Mouse (Mus musculus): Measurements from ENCODE around the gene Thada. TPM values are rescaled to one million over a fixed set of nuclear protein-coding genes. Genes with fewer than 3 reads are reported as not detected.
"Not testable (repeated sequence)": the region's sequence is repeated elsewhere in the genome, so short reads cannot be mapped to it uniquely, and the experiment has no call there.

Thada gene
- total RNA-seq, 2 experiments from 2014 or later = 5.6 to 6.8 TPM

- intact Hi-C loops (cut with DNase I) = no loop called here
- H3K27ac ChIP-seq = no peak overlapping the region
- no peak for DNase-seq
Measured at GRCm38 (mm10) chr17:84193411-84193810, 272.6 kb downstream of the Thada start.

GRCm38 (mm10) chr17:84191946-84192345 lies 274.1 kb downstream of the Thada start:
- no peak for DNase-seq
- no peak overlapping the region for H3K4me3 ChIP-seq
- intact Hi-C loops (cut with DNase I) = loop anchor here (1.0 to 2.0 kb wide), 3 partner anchors 164 to 289 kb away; no protein-coding TSS in a partner anchor
- no peak for TF ChIP-seq CTCF (IDR thresholded peaks at IDR 0.05)
- H3K27ac ChIP-seq = no peak overlapping the region

More at GRCm38 (mm10) chr17:84193411-84193810, 272.6 kb downstream of the Thada start:
- no peak for TF ChIP-seq CTCF (IDR thresholded peaks at IDR 0.05)
- no peak overlapping the region for H3K4me3 ChIP-seq

DNA sequence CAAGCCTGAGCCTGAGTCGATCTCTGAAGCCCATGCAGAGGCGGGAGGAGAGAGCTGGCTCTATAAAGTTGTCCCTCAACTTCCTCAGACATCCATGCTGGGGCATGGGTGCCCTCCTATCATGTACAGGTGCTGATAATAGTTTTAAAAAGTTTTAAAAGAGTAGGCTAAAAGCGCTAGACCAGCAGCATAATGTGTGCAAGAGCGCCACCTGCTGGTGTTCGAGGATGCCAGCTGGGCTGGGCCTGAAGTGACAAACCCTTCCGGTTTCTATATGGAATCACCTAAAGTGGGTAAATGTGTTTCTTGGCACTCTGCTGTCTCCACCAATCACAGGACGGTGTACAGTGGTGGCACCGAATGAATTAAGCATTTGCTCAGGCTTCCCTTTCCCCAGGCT lies 275.1 kb downstream of the Thada start:
- intact Hi-C loops (cut with DNase I) = loop anchor here (1.0 to 2.0 kb wide), 3 partner anchors 163 to 288 kb away; no protein-coding TSS in a partner anchor
- H3K4me3 ChIP-seq = no peak overlapping the region
- TF ChIP-seq CTCF (IDR thresholded peaks at IDR 0.05) = peak; percentile 97
- 0 out of 2 replicates have a peak overlapping the region, but pooled peaks have one; percentile 94 for H3K27ac ChIP-seq
- DNase-seq = peak; percentile 89

DNA sequence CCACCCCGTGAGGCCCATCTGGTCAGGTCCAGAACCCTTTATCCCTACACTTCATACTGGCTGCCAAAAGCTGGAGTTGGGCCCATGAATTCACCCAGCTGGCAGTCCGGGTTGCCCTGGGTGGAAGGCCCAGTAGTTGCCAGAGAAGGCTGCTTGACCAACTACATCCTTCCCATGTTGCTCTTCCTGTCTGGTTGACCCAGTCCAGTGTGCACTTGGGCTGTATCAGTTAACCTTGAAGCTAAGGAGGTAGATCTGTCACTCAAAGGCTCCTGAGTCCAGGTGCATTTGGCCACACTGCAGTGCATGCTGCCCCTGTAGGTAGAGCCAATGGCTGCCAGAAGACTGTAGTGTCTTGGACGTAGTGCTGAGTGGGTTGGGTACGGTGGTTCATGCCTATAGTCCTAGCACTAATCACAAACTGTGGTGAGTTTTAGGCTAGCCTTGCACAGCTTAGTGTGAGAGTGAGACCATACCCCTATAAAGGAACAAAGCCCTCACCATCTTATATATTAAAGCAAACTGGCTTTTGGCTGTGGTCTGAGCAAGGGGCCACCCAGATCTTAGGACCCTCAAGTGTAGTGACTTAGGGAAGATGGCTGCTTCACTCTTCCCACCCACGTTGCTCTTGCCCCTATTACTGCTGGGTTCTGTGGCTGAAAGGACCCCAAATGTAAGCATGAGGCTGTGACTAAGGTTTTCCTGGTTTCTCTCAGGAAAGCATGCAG lies 276.7 kb downstream of the Thada start:
- DNase-seq = peak; percentile 55
- no peak for TF ChIP-seq CTCF (IDR thresholded peaks at IDR 0.05)
- H3K4me3 ChIP-seq = peak overlapping the region; percentile 89
- peak overlapping the region; percentile 94 for H3K27ac ChIP-seq
- intact Hi-C loops (cut with DNase I) = loop anchor here (2.0 to 5.0 kb wide), 2 partner anchors 42 to 216 kb away; no protein-coding TSS in a partner anchor

GRCm38 (mm10) chr17:84188374-84188961 lies 277.5 kb downstream of the Thada start:
- peak overlapping the region; percentile 89 for H3K4me3 ChIP-seq
- TF ChIP-seq CTCF (IDR thresholded peaks at IDR 0.05) = no peak
- DNase-seq = peak; percentile 95
- peak overlapping the region; percentile 94 for H3K27ac ChIP-seq
- intact Hi-C loops (cut with DNase I) = loop anchor here (1.0 to 5.0 kb wide), 3 partner anchors 41 to 216 kb away; no protein-coding TSS in a partner anchor

GRCm38 (mm10) chr17:84187727-84188373 lies 278.2 kb downstream of the Thada start, which contains the start of gene Zfp36l2:
Gene Zfp36l2 (minus strand): TSS chr17:84187947.
- intact Hi-C loops (cut with DNase I) = loop anchor here (1.0 to 5.0 kb wide), 3 partner anchors 41 to 215 kb away; no protein-coding TSS in a partner anchor
- peak; percentile 96 for DNase-seq
- no peak for TF ChIP-seq CTCF (IDR thresholded peaks at IDR 0.05)

DNA sequence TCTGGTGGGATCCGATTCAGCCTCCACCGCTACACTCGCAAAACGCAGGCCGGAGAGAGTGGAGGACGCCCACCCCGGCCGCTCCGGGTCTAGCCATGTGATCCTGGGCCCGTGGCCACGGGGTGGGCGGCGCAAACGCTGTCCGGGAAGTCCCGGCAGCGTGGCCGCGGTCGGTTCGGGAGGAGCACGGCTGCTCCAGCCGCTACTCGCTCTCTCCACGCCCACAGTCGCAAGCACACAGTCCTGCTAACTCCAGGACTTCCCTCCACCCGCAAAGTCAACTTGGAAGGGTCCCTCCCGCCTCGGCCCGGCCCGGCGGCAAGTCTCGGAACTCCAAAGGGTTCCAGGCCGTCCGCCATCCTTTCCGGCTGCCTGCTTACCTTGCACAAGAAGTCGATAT lies 278.7 kb downstream of the Thada start:
- not testable (repeated sequence) for DNase-seq
- peak overlapping the region; percentile 94 for H3K27ac ChIP-seq
- intact Hi-C loops (cut with DNase I) = loop anchor here (5.0 kb wide), 1 partner anchor 40 kb away; no protein-coding TSS in a partner anchor
- peak overlapping the region; percentile 89 for H3K4me3 ChIP-seq

More at GRCm38 (mm10) chr17:84187727-84188373, 278.2 kb downstream of the Thada start, which contains the start of gene Zfp36l2:
- peak within 1 kb of the TSS; percentile 89 for H3K4me3 ChIP-seq
- H3K27ac ChIP-seq = peak within 1 kb of the TSS; percentile 94

DNA sequence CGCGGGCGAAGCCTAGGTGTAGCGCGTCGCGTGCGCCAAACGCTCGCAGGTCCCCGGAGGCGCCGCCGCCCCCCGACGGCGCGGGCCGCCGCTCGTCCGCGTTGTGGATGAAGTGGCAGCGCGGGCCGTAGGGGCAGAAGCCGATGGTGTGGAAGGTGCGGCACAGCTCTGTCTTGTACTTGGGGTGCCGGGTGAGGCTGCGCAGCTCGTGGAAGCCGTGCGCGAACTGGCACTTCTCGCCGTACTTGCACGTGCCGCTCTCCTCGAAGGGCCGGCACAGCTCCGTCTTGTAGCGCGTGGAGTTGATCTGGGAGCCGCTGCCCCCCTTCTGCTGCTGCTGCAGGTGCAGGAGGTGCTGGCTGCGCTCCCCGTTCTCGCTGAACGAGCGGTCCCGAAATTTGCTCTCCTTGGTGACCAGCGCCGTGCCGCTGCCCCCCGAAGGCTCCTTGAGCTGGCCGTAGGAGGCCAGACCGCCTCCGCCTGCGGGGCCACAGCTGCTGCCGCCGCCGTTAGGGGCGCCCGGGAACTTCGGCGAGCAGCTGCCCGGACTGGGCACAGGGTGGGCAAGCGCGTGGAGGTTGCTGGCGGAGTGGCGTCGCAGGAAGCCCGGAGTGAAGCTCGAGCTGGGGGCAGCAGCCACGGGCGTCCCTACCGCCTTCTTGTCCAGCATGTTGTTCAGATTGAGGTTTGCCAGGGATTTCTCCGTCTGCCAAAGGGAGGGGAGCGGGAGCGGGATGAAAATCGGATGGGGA lies 279.4 kb downstream of the Thada start:
- H3K27ac ChIP-seq = peak overlapping the region; percentile 87
- peak; percentile 72 for DNase-seq
- H3K4me3 ChIP-seq = peak overlapping the region; percentile 89
- intact Hi-C loops (cut with DNase I) = loop anchor here (5.0 kb wide), 1 partner anchor 39 kb away; no protein-coding TSS in a partner anchor
- peak; percentile 33 for TF ChIP-seq CTCF (IDR thresholded peaks at IDR 0.05)

GRCm38 (mm10) chr17:84185581-84186450 lies 280.2 kb downstream of the Thada start:
- peak; percentile 42 for TF ChIP-seq CTCF (IDR thresholded peaks at IDR 0.05)
- intact Hi-C loops (cut with DNase I) = loop anchor here (5.0 kb wide), 1 partner anchor 39 kb away; no protein-coding TSS in a partner anchor
- DNase-seq = peak; percentile 73
- Histone ChIP-seq H3K4me3 (peak overlapping the region; percentile 89), H3K27ac (peak overlapping the region; percentile 87)

DNA sequence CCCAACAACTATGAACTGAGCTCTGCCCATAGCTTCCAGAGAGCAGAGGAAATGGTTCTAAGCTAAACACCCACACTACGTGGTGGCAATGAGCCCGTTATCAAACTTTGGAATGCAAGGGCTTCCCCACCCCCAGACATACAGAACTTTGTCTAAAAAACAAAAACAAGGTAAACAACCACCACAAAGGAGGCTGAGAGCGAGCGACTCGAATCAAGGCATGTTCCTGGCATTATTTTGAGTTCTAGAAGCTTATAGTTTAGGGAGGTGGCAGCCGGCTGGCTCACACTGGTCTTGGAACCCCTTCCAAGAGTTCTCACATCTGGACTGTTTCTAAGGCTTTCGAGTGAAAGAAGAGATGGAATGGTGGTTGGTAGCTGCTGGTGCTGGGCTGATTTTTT lies 281.0 kb downstream of the Thada start:
- H3K4me3 ChIP-seq = peak overlapping the region; percentile 89
- no peak for DNase-seq
- no peak for TF ChIP-seq CTCF (IDR thresholded peaks at IDR 0.05)
- H3K27ac ChIP-seq = peak overlapping the region; percentile 87
- intact Hi-C loops (cut with DNase I) = loop anchor here (5.0 kb wide), 1 partner anchor 38 kb away; no protein-coding TSS in a partner anchor

DNA sequence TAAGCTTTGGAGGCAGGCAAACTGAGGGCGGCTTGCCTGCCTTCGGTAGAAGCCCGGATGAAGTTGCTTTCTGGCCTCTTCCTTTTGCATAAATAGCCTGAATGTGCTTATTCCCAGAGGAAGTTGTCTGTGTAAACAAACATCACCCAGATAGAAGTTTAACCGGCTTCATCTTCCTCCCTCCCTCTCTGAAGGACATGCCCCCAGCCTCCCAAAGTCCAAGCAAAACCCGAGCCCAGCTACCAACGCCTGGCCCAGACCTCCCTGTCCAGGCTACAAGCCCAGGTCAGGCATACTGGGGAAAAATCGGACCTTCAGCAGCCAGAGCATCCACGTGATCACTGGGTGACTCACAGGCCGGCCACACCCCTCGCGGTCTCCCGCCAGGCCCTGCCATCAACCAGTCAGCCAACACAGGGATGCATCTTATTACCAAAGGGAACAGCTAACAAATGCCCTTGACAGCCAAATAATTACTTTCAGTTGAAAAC lies 282.7 kb downstream of the Thada start:
- intact Hi-C loops (cut with DNase I) = no loop called here
- TF ChIP-seq CTCF (IDR thresholded peaks at IDR 0.05) = no peak
- peak overlapping the region; percentile 87 for H3K27ac ChIP-seq
- peak overlapping the region; percentile 65 for H3K4me3 ChIP-seq
- peak; percentile 93 for DNase-seq
